Mouse (Mus musculus) monocyte, adult 2 months (primary cell): ENCODE measurements around the gene Osbp2.

Source experiments
- DNase-seq, 2 experiments: peaks; one replicate each; pipeline ENCODE4 v3.0.0; 2022; ENCODE audit warnings: low spot score in 2 of 2, low read depth in 1 of 2

The Osbp2 gene

GRCm38 (mm10) chr11:3661964-3662363 lies 201.7 kb downstream of the Osbp2 start:
- no peak for DNase-seq
